Mouse (Mus musculus) mature B cell (primary cell): Measurements from ENCODE around the gene Hectd1.

Experiments used
- in situ Hi-C: fragments of 300-500 bp; cut with MboI; formaldehyde crosslinking; loops from 2 replicates; pipeline ENCODE4 v1.14.3; 2019

Gene Hectd1

DNA sequence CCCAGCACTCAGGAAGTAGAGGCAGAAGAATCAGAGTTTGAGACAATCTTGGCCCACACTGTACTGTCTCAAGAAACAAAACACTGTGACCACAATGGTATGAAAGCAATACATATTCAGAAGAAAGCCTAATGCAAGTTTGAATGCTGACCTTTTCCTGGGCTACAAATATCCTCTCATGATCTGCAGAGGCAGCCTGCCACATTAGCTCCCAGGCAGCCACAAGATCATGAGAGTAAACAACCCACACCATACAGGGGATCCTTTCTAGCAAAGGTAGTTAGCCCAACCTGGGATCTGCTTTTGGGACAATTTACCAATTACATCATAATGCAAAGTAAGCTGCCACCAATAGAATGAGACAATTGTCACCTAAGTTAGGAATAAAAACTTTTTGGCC is 18.8 kb downstream of the Hectd1 start:
- in situ Hi-C loops = no loop called here

DNA sequence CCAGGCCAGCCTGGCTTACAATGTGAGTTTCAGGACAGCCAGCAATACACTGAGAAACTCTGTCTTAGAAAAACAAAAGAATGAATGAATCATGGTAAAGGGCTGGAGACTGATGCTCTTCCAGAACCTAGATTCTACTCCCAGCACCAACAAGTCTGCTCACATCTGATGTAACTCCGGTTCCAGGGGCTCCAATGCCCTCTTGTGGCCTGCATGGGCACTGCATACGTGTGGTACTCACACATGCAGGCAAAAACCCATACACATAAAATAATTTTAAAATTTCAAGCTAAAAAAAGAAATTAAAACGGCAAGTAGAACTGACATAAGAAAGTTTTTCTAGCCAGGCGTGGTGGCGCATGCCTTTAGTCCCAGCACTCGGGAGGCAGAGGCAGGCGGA is 44.5 kb downstream of the Hectd1 start:
- in situ Hi-C loops = loop anchor here (25.0 kb wide), 1 partner anchor 398 kb away; the partner anchor contains the start of gene Scfd1

DNA sequence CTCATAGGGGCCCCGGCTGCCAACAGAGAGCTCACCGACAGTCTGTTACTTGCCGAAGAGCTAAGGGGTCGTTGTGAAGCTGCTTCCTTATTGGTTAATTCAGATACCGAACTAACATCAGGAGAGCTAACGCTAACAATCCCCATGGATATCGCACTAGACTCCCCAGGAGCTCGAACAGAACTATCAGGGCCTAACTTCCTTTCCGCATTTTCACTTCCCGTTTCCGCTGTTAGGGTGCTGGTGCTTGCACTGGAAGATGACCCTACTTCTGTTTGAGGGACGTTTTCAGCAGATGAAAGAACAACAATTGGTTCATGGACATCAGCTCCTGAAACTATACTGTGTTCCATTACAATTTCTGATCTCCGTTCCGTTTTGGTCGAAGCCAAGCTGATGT is 60.6 kb downstream of the Hectd1 start:
- in situ Hi-C loops = no loop called here

DNA sequence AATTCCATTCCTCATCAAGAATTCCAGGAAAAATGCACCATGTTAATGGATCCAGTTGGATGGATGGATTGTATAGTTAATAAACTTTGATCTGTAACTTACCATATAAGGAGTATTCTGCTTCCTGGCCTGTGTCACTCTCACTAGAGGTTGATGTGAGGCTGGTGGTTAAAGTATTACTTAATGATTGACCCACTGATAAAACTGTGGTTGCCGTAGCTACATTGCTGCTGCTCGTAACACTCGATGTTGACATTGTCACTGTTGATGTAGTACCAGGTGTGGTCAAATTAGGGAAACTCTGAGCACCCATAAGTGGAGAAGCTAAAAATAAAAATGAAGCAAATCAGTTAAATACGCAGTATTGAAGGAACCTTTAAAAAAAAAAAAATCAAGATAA is 61.9 kb downstream of the Hectd1 start:
- in situ Hi-C loops = no loop called here

DNA sequence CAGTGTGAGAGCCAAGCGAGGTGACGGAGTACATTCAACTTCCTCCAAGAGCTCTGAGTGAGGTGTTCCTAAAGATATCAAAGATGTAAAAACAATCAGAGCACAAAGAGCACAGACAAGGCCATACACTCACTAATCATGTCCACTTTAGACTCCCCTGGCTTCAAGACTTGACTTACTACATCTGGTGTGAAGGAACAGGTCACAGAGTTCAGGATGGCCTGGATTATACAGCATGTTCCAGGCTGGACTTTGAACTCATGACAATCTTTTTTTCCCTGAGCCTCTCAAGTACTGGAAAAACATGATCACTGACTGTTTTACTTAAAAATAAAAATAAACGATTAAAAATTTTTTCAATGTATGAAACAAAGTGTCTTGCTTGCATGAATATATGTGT is 70.0 kb downstream of the Hectd1 start:
- in situ Hi-C loops = no loop called here

DNA sequence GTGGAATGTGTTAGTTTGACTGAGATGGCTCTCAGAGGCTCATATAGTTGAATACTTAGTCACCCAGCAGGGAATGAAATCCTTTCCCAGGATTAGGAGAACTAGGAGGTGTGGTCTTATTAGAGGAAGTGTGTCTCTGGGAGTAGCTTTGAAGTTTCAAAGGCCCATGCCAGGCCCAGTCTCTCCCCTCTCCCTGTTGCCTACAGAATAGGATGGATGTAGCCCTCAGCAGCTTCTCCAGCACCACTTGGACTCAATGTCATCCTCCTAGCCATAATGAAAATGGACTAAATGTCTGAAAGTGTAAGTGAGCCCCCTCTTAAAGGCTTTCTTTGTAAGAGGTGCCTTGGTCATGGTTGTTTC is 72.8 kb downstream of the Hectd1 start:
- in situ Hi-C loops = no loop called here

DNA sequence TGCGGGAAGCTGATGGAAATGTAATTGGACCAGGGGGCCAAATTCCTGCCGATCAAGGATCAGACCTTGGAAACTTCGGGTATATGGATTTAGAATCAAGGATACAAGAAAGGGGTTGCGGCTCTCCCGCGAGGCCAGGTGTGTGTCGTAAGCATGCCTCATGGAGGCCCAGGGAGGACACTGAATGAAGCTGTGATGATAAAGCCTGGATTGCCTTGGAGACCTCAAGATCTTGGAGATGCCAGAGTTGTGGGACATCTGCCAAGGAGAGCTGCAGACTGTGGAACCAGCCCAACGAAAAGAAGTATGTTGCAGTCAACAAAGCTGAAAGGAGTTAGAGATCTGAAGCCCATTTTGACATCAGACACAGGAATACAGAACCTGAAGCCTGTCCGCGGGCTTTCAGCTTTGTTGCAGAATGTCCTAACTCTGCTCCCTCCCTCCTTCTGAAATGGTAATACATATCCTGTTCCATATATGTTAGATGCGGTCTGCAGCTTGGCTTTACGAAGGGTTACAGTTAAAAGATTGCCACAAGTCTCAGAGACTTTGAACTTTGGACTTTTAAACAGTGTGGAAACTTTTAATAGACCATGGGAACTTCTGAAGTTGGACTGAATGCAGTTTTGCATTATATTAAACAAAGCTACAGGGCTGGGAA is 73.3 kb downstream of the Hectd1 start:
- in situ Hi-C loops = no loop called here

DNA sequence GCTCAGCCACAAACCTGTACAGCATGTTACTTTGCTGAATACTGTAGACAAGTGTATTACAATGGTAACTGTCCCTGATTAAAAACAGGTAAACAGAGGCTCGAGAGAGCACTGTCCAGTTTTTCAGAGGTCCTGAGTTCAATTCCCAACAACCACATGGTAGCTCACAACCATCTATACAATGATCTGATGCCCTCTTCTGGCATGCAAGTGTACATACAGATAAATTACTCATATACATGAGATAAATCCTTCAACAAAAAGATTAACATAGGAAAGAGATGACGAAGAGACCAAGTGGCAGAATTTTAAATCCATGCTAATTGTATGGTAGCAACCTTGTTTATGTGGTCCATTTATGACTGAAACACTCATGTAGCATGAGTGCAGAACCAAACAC is 82.0 kb downstream of the Hectd1 start:
- in situ Hi-C loops = no loop called here

DNA sequence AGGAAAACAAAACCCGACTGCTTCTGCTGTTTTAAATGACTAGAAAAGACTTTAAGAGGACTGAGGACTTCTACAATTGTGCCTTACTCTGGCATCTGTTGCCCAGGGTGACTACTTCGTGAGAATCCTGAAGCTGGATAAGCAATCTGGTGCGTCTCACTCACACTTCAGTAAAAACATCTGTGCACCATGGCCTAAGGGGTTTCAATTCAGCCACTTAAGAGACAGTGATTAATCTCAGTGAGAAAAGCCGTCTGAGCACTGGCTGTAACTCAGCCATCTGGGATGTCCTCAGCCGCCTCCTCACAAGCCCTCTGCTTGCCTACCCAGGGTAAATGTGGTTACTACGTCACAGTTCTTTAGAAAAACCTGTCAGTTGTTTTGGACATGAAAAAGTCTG is 84.4 kb downstream of the Hectd1 start:
- in situ Hi-C loops = no loop called here

DNA sequence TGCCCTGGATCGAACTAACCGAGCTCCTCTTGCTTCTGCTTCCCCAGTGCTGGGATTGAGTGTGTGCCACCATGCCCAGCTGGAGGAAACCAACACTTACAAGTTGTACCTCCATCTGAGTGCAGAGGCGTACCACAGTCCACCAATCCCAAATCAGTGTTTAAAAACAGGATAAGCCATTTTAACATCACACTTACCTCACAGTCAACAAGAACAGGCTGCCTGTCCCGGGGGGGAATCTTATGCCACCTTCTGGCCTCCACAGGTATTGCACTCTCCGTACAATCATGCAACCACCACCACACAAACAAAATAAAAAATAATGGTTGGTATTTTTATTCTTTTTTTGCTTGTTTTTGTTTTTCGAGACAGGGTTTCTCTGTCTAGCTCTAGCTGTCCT is 87.6 kb downstream of the Hectd1 start:
- in situ Hi-C loops = no loop called here

DNA sequence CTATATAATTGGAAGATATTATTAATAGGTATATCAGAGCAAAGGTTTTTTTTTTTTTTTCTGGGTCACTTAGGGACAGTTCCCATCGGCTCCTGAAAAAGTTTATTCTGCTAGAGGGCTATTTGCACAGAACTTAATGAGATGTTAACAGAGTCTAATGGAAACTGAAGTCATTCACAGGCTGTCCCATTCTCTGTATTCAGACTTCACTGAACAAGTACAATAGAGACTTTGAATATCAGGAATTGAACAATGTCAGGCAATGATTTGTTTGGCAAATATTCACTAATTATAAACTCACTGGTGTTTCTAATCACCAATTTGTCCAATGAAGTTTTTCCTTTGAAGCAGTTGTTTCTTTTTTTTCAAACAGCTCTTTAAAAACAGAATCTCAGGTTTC is 92.5 kb downstream of the Hectd1 start:
- in situ Hi-C loops = no loop called here

DNA sequence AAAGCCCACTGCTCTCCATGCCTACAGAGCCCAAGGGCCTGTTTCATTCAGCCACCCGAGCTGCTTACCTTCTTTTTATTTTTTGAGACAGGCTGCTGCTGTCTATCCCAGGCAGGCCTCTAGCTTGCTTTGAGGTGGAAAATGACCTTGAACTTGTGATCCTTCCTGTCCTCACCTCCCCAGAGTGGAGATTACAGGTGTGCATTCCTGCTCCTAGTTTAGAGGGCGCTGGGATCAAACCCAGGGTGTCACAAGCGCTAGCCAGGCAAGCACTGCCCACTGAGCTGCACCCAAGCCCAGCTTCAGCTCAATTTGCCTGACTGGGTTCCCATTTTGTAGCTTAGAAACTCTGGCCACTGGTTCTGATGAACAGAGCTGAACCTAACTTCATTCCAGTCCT is 93.0 kb downstream of the Hectd1 start:
- in situ Hi-C loops = no loop called here

DNA sequence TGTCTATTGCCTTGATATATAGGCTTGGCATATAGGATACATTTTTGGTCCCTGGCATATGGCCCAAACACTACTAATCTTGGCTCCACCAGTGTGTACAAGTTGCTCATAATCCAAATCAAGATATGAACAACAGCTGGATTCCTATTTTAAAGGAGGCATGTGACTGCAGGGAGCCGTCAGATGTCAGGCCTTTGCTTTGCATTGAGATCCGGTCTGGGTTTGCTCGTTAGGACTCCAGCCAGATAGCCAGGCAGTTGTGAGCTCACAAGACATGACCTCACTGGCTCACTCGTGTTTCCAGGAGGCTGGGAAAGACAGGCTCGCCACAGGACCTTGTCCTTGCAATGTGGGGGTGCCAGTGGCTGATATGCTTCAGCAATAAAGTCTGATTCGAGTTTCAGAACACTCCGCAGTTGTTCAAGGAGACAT is 93.5 kb downstream of the Hectd1 start:
- in situ Hi-C loops = no loop called here

DNA sequence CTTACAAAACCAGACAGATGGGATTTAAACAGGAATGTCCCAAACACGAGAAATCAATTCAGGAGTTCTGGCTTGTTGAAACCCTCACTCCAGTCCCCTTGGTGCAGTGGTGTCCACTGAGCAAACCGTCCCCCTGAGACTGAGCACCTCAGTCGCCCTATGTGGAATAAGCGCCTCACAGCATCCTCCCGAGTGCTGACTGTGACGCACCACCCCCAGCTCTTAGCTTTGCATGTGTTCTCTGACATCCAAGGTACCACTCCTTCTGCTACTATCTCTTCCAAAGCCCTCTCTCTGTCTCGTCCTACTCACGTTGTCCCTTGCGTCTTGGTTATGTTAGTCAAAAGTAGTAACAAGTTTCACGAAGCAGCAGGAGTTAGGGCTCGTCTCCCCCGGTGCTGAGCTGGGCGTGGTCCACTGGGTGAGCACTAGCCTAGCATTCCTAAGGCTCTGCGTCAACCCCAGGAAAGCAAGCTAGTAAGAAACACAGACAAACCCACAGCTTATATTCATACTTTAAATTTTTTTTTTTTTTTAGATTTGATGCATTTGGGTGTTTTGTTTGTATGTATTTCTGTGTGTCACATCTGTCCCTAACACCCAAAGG is 94.6 kb downstream of the Hectd1 start:
- in situ Hi-C loops = no loop called here

DNA sequence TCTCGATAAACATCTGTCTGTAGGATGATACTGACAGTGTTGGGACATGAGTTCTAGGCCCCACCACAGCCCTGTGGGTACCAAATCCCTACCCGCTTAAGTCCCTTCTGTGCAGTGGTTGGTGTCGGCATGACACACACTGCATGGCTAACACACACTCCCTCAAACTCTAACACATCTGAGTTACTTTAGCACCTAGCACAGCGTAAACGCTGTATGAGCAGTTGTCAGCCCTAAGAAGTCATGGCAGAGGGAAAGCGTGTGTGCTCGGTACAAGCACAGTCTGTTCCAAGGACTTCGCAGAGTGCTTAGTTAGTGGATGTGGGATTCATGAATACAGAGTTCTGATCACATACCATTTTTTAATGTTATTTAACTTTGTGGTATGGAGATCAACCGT is 99.5 kb downstream of the Hectd1 start:
- in situ Hi-C loops = no loop called here

DNA sequence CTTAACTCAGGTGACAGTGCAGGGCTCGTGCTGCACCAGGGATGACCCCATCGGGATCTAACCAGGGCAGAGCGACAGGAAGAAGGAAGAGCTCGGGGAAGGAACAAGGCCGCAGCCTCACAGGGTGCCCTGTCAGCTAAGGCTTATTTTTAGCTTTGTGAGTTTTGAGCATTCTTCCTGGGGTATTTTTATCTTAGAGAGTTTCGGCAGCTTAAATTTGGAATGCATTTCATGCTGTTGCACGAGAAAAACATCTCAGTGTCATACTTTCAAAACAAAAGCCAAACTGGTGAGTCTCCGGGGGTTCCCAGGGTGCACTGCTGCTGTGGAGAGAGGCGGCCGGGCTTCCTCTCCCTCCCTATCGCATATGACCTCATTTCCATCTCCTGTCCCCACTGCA is 100.3 kb downstream of the Hectd1 start:
- in situ Hi-C loops = no loop called here

DNA sequence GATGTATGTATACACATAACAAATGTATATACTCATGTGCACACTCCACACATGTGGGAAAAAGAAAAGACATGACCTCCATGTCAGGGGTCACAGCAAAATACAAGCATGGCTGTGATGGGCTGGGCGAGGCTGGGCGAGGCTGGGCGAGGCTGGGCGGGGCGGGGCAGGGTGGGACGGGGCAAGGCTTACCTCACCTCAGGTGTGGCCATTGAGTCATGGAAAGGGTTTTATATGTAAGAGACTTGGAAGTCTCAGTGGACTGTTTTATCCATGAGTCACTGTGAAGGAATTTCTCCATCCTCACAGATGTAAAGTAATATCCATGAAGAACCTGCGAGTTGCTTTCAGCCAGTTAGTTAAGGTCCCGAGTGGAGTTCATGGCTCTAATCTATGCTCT is 107.5 kb downstream of the Hectd1 start:
- in situ Hi-C loops = no loop called here

DNA sequence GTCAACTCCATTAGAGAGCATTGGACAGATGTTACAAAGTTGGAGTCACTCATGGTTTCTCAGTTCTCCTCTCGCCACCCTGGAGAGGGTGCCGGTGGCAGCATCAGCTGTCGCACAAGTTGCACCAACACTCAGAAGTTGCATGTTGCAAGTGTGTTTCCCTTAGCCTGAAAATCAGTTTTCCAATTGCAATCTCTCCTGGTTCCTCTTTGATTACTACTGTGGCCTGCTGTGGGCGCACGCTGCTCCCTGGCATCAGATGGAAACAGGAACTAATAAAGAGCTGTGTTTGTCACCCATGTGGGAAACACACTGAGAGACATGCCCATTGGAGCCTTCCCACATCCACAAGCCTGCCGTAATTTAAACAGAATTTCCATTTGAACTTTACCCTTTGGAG is 110.7 kb downstream of the Hectd1 start:
- in situ Hi-C loops = no loop called here

DNA sequence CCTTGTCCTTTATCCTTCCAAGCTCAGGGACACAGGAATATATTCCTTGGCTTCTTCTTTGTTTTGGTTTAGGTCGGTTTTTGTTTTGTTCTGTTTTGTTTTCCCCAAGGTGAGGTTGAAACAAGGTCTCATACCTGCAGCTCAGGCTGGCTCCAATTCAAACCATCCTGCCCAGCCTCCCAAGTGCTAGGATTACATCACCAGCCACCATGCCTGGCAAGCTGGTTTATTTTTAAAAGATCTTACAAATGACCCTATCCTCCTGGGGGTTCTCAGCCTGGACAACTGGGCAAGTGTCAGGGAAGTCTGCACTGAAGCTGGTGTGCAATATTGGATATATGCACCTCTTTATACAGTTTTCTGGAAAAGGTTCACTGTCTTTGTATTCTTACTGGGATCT is 116.7 kb downstream of the Hectd1 start:
- in situ Hi-C loops = no loop called here

DNA sequence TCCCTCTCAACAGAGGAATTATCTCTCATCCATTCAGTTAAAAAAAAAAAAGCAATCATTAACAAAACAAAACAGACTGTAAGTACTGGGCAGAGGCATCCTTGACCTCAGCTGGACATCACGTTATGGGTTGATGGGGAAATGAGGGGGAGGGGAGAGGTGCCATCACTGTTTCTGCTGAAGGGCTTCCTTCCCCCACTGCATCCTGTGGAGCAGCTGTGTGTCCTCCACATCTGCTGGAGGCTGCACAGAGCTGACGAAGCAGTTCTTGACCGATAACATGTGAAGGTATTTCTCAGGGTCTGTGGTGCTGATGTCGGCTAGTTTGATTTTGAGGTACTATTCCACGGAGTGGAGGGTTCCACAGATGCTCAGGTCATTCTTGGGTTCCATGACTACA is 119.2 kb downstream of the Hectd1 start:
- in situ Hi-C loops = no loop called here

DNA sequence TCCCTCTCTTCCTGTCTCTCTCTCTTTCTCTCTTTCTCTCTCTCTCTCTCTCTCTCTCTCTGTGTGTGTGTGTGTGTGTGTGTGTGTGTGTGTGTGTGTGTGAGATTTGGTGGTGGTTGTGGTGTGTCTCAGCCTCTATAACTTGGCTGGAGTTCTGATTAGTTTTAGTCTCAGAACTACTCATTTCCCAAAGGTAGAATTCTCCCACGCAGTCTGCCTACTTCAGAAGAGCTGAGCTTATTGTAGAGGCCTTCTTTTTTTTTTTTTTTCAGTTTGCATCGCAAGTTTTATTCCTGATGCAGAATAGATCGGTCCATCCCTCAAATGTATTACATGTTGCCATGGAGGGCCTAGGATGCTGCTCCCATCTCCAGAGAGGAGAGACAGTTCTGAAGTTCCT is 119.6 kb downstream of the Hectd1 start:
- in situ Hi-C loops = no loop called here

DNA sequence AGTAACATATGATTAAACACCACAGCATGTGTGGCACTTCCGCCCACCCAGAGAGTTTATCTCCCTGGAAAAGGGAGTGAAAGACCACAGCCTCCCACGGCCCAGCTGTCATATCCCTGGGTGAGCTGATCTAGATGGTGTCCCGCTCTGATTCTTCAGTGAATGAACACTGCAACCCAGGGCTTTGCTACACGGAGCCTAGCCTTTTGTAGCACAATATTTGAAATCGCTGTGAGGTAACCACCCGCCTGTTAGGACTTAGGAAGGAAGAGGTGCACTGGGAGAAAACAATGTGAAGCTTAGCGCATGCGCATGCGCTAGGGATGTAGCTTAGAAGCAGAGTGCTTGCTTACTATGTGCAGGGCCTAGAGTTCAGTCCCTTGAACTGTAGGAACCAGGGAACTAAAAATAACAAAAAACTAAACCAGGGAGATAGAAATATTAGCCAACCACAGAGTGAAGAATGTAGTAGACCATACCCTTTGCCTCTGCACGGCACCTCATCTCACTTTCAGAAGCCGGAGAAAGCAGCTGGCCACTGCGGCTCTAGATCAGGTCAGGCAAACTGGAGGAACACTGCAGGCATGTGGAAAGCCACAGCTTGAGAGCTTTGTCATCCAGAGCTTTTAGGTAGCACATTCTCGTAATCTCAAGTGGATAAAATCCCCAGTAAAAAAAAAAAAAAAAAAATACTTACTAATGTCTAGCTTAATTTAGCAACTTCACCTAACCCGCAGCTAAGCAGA is 120.2 kb downstream of the Hectd1 start:
- in situ Hi-C loops = no loop called here

DNA sequence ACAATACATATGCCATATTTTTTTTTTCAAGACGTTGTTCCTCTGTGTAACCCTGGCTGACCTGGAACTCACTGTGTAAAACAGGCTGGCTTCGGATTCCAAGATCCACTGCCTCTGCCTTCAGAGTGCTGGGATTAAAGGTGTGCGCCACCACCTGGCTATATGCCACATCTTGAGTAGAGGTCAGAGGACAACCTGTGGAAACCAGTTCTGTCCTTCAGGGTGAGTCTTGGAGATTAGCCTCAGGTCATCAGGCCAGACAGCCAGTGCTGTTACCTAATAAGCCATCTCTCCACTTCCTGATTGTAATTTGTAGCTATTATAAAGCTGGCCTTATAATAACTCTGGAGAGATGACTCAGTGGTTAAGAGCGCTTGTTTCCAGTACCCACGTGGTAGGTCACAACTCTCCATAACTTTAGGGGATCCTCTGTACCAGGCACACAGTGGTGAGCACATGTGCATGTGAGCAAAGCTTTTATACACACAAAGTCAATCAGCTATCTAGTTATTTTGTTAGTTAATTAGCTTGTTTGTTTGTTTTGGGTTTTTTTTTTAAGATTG is 122.6 kb downstream of the Hectd1 start:
- in situ Hi-C loops = no loop called here
